ENCODE assay signal across 13 mouse cellular contexts in genomic region chr13:44099511-44099910, GRCm38 (mm10).
DNase-seq lines count a peak whose midpoint lies in the region; ATAC-seq and TF ChIP-seq lines count a peak whose summit lies in the region.
"Had no signal": no experiment of that assay in that cellular context is flagged by ENCODE, and none has a peak within 500 bp of the region (broad histone marks: within the 10 kb centered on the region; RNA-seq: fewer than 3 reads in every experiment).

No protein-coding gene starts in this region.

- no peaks in the 10 kb centered on the region for H3K79me2 ChIP-seq in heart, adult 2 months (replicated peaks; ENCODE audit: control insufficient read depth, insufficient read depth, low read length)

- H3K36me3 ChIP-seq in forebrain, postnatal 0 days (ENCODE audit: insufficient read depth) = no peaks in the 10 kb centered on the region
- no peaks in the 10 kb centered on the region for H3K36me3 ChIP-seq in midbrain, embryonic 12.5 days
- H3K36me3 ChIP-seq in heart, adult 2 months (ENCODE audit: control insufficient read depth, insufficient read depth, low read length) = no peaks in the 10 kb centered on the region

- intact Hi-C loops in heart, adult 2 months (cut with DNase I) = no loop called here

- H3K27me3 ChIP-seq in forebrain, postnatal 0 days (ENCODE audit: insufficient read depth, low read length) = no peaks in the 10 kb centered on the region
- peaks cover 75% of the 10 kb centered on the region for H3K27me3 ChIP-seq in midbrain, embryonic 12.5 days
- H3K27me3 ChIP-seq in heart, adult 2 months (ENCODE audit: control insufficient read depth, insufficient read depth, low read length) = no peaks in the 10 kb centered on the region
- H3K27me3 ChIP-seq: Patski had no signal

- DNase-seq in right cerebral cortex, postnatal 10 days (ENCODE audit: low spot score in 2 of 2) = peak; percentile 35 to 48
- no peak for DNase-seq in right cerebral cortex, postnatal 25 days
- no peak for DNase-seq in forebrain, postnatal 0 days
- DNase-seq in kidney, adult 11 months = no peak
- DNase-seq in heart, adult 2 months = no peak
- no peak for DNase-seq in left cerebral cortex, adult 9 months (ENCODE audit: low spot score in 2 of 2)
- no peak for DNase-seq in cerebellum, postnatal 36 days
- DNase-seq: heart, postnatal 4 days; kidney, postnatal 25 days; lung, embryonic 14.5 days; thymus, postnatal 14 days had no signal

- peak overlapping the region; percentile 50 for H3K27ac ChIP-seq in forebrain, postnatal 0 days (ENCODE audit: low read depth, low read length)
- peak overlapping the region; percentile 50 for H3K27ac ChIP-seq in midbrain, embryonic 12.5 days (replicated peaks)
- H3K27ac ChIP-seq in heart, adult 2 months = no peak overlapping the region

- H3K4me3 ChIP-seq in forebrain, postnatal 0 days (ENCODE audit: low read depth, low read length) = no peak overlapping the region
- no peak overlapping the region for H3K4me3 ChIP-seq in midbrain, embryonic 12.5 days
- no peak overlapping the region for H3K4me3 ChIP-seq in heart, adult 2 months

- H3K4me2 ChIP-seq in forebrain, postnatal 0 days (ENCODE audit: low read depth) = no peak overlapping the region
- no peak overlapping the region for H3K4me2 ChIP-seq in midbrain, embryonic 12.5 days (replicated peaks)
- H3K4me2 ChIP-seq: lung, embryonic 14.5 days had no signal

- no peak overlapping the region for H3K9ac ChIP-seq in forebrain, postnatal 0 days
- no peak overlapping the region for H3K9ac ChIP-seq in midbrain, embryonic 12.5 days (replicated peaks)
- no peak overlapping the region for H3K9ac ChIP-seq in heart, adult 2 months (ENCODE audit: low read depth, low read length)
- H3K9ac ChIP-seq: lung, embryonic 14.5 days had no signal

- TF ChIP-seq POLR2A in heart, adult 2 months (IDR thresholded peaks at IDR 0.05; ENCODE audit: insufficient read depth, low read depth, low read length) = no peak

- ATAC-seq in forebrain, postnatal 0 days = peak; percentile 46
- peak; percentile 42; the same call in 1 of the 2 replicates for ATAC-seq in midbrain, embryonic 12.5 days (ENCODE audit: low FRiP score, low read depth)
- ATAC-seq: Patski had no signal

- H3K9me3 ChIP-seq in forebrain, postnatal 0 days (ENCODE audit: low read length) = no peaks in the 10 kb centered on the region
- no peaks in the 10 kb centered on the region for H3K9me3 ChIP-seq in midbrain, embryonic 12.5 days

- TF ChIP-seq EP300 in heart, adult 2 months (IDR thresholded peaks at IDR 0.05; ENCODE audit: insufficient read depth, low read depth, low read length) = no peak

- peaks cover 14% of the 10 kb centered on the region; the same call in 1 of the 2 replicates for H3K4me1 ChIP-seq in forebrain, postnatal 0 days (ENCODE audit: insufficient read depth)
- H3K4me1 ChIP-seq in midbrain, embryonic 12.5 days = peaks cover 43% of the 10 kb centered on the region
- H3K4me1 ChIP-seq in heart, adult 2 months (ENCODE audit: control insufficient read depth, insufficient read depth, low read length) = peaks cover 2% of the 10 kb centered on the region; the same call in 1 of the 2 replicates

- no peak for TF ChIP-seq CTCF in forebrain, postnatal 0 days (IDR thresholded peaks at IDR 0.05; ENCODE audit: low read depth)
- no peak for TF ChIP-seq CTCF in heart, adult 2 months (IDR thresholded peaks at IDR 0.05)

- 11% methylated on average over 9 of the region's 9 CpGs for WGBS in forebrain, postnatal 0 days
- WGBS in midbrain, embryonic 12.5 days = 11% methylated on average over 9 of the region's 9 CpGs
- 81% methylated on average over 9 of the region's 9 CpGs for WGBS in heart, adult 2 months

Comparison
In these comparisons a context has a peak if more than half of its experiments do, and no peak if none do; other contexts are left out.
1. DNase-seq: peak in right cerebral cortex, postnatal 10 days (2 of 2); none in right cerebral cortex, postnatal 25 days (single experiment), forebrain, postnatal 0 days (single experiment), kidney, adult 11 months (single experiment), heart, adult 2 months (0 of 2), left cerebral cortex, adult 9 months (0 of 2) and cerebellum, postnatal 36 days (0 of 2).